Mouse (Mus musculus) spleen, adult 2 months (tissue): ENCODE results near the gene Sap30bp.

Source experiments
- CTCF ChIP-seq: fragments of 200-500 bp; IDR thresholded peaks from 2 replicates; pipeline ENCODE4 v1.5.1; 2011; ENCODE audit warnings: mild to moderate bottlenecking, inconsistent platforms; ENCODE audit not compliant: insufficient read depth, insufficient read length, insufficient replicate concordance; ENCODE audit errors: extremely low read depth
- POLR2A ChIP-seq: fragments of 200-500 bp; IDR thresholded peaks from 2 replicates; pipeline ENCODE4 v1.6.1; 2011; ENCODE audit warnings: low read depth, low read length, inconsistent platforms

- TF ChIP-seq CTCF (no peak), POLR2A (no peak)
Observed at GRCm38 (mm10) chr11:115975083-115975420, 42.0 kb downstream of the Sap30bp start.
